Mouse (Mus musculus) urinary bladder, postnatal 14 days (tissue): Measurements from ENCODE around the gene Spn.
"Not testable (repeated sequence)": the region's sequence is repeated elsewhere in the genome, so short reads cannot be mapped to it uniquely, and the experiment has no call there.

Experiments used
- DNase-seq: peaks from one replicate; pipeline ENCODE4 v3.0.0; 2021; ENCODE audit warnings: low spot score

Spn gene

DNA sequence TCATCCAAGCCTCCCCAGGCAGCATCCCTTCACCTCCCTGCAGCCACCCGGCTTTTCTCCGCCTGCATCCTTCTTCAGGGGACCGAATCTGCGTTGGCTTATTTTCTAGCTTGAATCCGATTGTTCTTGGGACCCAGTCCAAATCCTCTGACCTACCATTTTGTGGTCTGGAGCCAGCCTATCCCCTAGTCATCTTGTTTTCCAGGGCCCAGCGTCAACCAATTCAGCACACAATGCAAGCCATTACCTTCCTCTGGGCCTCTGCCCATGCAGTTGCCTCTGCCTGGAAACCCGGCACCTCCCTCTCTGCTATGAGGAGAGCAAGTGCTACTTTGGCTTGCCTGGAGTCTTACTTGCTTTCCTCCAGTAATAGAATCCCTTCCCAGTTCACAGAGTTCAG is 32.1 kb downstream of the Spn start:
- no peak for DNase-seq

DNA sequence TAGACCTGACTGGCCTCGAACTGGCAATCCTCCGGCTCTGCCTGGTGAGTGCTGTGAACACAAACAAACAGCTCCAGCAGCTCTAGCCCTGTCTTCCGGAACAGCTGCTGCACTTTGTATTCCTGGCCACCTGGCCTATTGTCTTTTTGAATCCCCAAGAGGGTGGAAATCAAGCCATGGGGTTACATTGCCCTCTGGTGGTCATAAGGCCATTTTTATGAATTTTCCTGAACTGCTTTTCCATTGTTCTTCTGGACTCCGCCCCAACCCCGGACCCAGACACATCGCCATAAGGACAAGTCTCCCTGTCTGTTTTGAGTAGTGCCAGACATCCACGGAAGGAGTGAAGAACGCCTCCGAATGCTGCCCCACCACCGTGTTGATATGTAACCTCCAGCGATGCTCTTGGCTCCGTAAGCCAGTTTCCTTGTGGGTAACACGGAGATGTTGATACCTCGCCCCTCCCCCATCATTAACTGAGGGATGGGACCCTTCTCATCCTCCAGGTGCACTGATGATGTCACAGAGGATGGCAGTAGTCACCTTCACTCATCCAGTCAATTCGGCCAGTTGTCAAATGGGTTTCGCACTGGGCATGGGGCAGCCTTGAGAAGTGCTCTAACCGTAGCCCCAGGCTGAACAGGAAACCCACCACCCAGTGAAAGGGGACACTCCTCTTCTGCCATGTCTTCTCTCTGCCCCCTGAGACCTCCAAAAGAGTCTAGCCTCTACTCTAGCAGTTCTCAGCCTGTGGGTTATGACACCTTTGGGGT is 32.9 kb downstream of the Spn start:
- DNase-seq: peak; percentile 75

DNA sequence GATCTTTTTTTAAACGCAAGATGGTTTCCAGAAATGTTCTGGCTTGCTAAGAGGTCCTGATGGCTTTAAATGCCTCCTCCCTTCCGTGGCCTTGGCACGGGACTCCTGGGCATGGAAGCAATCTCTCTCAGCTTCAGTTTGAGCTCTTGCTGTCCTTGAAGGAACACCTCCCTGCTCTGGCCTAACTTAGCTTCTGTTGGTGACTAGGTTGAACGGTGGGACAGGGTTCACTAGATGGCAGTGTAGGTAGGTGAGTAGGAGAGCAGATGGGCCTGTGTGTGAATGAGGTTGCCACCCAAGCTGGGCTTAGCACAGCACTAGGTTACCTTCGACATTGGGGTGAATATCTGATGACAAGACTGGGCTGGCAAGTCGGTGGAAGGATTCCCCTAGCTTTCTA is 33.7 kb downstream of the Spn start:
- DNase-seq: no peak

DNA sequence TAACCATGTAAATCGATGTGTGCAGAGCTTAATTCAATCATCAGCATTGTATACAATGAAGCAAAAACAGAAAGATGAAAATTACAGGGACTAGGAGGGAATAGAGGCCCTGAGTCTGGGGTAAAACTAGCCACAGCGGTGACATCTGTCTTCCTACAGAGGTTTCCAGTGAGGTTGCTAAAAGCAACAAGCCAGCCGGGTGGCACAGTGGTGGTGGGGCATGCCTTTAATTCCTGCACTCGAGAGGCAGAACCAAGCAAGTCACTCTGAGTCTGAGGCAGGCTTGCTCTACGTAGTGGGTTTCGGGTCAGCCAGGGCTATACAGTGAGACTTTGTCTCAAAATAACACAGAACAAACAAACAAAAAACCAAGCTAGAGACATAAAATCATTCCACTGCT is 35.5 kb downstream of the Spn start:
- DNase-seq: no peak

DNA sequence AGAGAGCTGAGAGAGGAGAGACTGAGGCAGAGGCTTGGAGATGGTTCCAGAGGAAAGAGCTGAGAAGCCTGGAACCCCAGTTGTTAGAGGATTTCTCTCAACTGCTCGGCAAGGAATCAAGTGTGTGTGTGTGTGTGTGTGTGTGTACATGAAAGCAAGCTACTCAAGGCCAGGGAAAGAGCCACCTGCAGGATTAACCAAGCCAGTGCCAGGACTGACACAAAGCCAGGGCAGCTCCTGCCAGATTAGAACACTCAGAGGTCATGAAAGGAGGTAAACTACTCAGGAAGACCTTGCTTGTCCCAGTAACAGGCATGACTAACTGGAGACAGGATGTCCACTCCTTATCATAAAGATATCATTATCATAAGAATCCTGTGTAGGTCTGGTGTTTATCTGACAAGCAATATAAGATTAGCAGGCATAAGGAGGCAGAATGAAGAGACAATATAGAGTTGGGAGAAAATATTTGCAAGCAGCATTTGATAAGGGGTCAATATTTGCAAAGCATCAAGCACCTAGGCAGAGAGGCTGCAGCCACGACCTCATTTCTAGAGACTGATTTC is 36.1 kb downstream of the Spn start:
- no peak for DNase-seq

DNA sequence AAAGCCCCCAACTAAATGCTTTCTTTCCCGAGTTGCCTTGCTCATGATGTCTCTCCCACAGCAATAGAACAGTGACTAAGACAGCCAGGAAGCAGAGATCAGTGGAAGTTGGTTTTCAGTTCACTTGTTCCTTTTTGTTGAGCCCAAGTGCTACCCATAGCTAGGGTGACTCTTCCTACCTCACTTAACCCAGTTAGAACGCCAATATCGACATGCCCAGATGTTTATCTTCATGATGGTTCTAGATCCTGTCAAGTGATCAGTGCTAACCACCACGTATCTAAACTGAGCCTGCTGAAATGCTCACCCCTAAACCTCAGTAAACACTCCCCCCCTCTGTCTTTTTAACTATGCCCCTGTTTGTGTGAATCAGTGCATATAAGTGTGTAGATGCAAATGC is 38.1 kb downstream of the Spn start:
- DNase-seq: no peak

DNA sequence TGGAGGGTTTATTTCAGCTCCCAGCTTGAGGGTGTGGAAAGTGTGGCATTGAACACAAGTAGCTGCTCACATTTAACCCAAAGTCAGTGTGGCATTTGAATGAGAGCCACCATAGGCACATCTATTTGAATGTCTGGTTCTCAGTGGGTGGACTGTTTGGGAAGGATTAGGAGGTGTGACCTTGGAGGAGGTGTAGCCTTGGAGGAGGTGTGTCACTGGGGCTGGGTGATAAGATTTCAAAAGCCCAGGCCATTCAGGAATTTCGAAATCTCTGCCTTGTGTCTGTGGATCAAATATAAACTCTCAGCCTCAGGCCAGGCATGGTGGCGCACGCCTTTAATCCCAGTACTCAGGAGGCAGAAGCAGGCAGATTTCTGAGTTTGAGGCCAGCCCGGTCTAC is 38.7 kb downstream of the Spn start:
- DNase-seq: no peak

DNA sequence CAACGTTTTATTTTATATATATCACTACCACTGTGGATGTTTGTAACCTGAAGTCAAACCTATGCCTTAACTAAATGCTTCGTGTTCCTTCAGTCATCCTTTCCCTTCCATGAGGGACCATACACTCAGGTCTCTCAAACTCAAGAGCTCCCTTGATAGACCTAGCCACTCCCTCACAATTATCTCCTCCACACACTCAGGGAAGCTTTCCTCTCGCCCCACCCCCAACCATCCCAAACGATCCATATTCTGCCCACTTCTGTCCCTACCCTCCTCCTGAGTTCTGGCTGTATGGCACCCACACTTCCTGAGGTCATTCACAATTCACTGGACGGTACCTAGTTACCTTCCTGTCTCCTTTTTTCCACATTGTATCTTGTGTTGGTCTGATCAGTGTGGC is 39.1 kb downstream of the Spn start:
- no peak for DNase-seq

DNA sequence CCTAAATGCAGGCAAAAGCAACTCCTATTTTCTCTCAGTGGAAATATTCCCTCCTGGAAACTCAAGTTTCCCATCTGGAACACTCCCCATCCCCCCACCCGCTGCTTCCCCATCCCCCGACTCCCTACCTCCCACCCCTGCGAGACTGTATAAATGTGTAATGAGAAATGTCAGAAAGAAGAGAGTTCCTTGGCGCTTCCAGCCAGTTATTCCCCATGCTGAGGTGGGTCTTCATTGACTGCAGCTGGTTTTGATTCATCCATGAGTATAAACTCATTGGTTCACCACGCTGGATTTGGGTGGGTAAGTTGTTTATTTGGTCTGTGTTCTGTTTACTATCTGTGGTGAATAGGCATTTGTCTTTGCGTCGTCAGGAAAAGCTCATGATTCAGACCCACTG is 41.2 kb downstream of the Spn start:
- no peak for DNase-seq

DNA sequence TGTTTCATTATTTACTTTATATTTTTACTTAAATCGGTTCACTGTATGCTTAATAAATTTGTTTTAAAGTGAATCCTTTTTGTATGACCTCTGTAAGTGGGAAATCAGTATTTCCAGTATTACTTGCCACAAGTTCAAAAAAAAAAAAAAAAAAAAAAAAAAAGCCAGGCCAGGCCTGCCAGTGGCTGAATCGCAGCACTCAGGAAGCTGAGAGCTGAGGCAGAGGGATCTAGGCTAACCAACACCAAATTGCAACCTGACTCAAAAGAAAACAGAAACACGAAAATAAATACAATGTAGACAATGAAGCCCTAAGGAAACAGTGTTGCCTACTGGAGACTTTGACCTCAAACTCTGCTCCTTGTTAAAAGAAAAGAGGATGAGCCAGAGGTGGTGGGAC is 43.7 kb downstream of the Spn start:
- DNase-seq: no peak

DNA sequence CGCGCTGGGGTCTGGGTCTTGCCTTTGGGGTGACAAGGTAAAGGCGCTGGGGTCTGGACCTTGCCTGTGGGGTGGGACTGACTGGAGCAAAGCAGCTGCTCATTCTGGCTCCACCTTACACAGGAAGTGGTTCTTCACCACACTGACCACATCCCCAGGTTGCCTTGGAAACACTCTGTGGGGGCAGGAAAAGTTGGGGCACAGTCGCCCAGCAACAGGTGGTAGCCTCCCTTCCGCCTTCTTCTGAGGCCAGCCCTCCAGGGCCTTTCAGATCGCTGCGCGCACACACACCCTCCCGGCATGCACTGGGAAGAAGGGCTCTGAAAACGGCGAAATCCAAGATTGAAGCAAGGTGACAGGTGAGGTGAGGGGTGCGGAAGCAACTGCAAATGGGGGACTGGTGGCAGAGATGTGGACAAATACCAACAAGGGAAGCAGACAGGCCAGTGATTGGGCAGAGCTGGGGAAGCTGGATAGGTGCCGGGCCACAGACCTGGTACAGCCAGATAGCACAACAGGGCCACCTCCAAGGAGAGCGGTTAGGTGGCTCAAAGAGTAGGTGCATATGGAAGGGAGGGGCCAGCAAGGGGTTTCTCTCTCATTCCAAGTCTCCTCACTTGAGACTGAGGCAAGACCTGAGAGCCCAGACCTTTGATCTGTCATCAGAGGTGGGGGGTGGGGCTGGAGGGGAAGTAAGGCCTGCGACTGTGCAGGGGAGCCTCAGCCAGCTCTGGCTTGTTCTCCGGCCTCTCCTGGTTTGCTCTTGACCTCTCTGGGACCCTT is 46.3 kb downstream of the Spn start, which contains the start of gene AI467606:
Gene AI467606, plus strand, starts transcription at position 246 of the 783 bp plus-strand sequence.
- DNase-seq: peak; percentile 20

DNA sequence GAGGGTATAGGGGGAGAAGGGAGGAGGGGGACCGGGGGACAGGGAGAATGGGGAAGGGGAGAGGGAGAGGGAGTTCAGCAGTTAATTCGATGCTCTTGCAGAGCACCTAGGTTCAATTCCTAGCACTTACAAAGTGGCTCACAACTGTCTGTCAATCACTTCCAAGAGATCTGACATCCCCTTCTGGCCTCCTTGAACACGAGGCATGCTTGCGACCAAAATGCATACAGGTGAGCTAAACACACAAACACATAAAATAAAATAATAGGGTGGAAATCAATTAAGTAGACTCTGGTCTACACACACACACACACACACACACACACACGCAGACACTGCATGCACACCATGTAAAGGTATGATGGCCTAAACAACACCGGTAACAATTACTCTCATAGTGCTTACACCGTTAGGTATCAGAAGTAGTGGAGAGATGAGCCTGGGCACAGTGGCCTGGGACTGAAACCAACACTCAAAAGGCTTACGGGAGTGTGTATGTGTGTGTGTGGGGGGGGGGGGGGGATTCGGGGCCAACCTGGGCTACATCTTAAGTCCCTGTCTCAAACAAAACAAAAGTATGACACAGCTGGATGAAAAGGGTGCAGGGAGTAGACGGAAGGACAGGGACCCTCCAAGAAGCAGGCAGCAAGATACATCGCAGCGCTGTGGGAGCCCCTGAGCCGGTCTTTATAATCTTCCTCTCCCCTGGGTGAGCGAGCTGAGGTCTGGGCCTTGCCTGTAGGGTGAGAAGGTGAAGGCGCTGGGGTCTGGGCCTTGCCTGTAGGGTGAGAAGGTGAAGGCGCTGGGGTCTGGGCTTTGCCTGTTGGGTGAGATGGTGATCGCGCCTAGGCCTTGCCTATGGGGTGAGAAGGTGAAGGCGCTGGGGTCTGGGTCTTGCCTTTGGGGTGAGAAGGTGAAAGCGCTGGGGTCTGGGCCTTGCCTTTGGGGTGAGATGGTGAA is 47.2 kb downstream of the Spn start:
- no peak for DNase-seq

DNA sequence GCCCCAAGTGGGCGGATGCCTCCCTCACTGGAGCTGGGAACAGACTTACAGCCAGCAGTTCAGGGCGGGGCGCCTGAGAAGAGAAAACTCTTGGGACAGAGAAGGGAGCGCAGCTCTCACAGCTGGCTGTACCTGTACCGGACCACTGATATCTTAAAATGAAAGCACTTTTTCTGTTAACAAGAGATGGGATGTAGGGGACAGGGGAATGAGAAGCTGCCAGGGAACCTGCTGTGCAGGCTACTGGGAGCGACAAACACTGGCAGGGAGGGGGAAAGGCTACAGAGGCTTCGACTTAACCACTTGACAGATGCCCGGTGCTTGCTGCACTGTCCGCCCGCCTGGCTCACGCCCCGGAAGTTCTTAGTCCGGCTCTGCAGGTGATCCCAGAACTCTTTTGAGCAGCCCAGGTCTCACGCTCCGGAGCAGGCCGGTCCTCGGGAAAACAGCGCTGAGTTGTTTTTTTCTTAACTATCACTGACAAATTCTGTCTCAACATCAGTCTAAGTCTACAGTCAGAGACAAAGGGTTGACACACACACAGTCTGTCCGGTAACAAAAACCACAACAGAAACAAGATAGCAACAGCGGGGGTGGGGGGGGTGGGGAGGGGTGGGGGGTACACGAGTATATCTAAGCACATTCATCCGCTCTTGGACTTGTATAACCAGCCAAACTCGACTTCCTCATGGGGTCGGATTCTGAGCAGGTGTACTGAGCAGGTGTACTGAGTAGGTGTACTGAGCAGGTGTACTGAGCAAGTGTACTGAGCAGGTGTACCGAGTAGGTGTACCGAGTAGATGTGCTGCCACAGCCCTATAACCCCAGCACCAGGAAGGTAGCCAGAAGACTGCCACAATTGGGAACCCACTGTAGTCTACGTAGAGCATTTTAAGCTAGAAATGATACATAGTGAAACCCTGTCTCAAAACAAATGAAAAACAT is 48.5 kb downstream of the Spn start:
- DNase-seq: peak; percentile 31

DNA sequence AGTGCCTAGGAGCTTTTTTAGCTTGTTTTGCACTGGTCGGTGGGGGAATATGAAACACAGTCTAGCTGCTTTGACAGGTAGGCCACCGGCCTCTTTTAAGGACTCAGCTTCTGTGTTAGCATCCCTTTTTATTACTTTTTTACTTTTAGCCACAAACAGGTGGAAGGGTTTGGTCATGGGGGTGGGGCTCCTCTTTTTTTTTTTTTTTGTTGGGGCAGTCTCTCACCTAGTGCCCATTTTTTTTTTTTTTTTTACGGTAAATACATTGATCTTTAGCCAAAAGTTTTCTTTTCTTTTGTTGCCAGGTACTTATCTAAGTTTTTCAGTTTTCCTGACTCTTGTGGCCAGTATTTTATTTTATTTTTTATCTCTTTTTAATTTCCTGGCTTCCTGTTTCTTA is 49.5 kb downstream of the Spn start:
- no peak for DNase-seq

DNA sequence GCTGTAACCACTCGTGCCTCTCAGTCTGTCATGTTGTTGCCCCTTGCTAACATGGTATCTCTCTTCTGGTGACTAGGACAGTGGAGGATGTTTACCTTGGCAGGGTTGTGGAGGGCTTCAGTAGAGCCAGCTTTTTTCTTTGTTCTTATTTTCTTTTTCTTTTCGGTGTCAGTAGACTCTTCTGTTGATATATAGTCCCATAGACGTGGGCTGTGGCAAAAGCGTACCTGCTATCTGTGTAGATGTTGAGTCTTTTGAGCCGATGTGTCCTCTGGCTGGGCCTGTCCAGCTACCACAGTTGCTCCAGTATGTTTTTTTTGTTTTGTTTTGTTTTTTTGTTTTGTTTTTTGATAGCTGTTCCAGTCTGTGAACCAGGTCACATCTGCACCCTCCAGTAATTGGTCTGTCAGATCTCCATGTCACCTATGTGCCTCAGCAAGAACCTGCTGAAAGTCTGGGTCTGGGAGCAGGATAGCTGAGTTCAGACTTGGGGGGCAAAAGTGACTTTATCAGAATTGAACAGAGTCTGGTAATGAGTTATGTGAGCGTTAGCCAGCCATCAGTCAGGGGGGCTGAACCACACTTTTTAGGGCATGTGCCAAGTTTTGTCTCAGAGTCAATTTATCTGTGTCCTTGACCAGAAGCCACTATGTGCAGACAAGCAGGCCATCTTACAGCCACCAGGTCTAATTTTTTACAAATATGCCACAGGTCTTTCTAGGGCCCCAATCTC is 50.2 kb downstream of the Spn start, which contains the start of gene Zg16:
Gene Zg16, minus strand, starts transcription at position 51 of the 733 bp plus-strand sequence.
- not testable (repeated sequence) for DNase-seq

DNA sequence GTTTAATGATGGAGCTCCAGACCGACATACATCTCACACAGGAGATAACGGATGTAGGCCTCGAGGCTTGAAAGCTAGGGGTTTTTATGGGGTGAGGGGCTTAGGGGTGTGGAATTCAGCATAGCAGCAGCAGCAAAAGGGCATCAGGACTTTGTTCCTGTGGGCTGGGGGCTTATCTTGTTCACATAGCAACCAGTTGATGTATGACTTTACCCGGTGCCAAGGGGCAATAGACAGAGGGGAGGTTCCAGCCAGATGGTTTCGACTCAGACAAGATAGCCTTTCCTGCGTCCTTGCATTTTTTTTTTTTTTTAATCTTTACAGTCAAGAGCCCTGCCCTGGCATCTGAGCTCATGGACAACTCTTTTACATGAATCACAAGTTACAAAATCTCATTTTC is 51.9 kb downstream of the Spn start:
- DNase-seq: not testable (repeated sequence)

DNA sequence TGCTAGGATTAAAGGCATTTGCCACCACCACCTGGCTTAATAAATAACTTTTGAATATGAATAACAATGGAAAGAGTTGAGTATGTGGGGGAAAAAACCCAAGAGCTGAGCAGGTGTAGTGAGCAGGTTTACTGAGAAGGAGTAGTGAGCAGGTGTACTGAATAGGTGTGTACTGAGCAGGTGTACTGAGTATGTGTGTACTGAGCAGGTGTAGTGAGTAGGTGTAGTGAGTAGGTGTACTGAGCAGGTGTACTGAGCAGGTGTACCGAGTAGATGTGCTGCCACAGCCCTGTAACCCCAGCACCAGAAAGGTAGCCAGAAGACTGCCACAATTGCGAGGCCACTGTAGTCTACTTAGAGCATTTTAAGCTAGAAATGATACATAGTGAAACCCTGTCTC is 52.8 kb downstream of the Spn start:
- no peak for DNase-seq

DNA sequence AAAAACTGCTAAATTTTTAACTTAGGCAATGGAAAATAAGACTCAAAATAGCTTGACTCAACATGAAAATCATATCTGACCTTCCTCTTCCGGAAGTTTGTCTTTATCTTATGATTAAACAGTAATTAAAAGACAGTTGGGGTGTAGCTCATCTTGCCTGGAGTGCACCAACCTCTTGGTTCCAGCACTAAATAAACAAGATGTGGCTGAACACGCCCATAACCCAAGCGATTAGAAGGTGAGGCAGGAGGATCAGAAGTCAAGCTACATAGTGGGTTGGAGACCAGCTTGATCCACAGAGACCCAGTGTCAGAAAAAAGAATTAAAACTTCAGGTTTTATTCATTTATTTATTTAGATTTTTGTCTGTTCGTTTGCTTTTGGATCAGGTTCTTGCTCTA is 53.9 kb downstream of the Spn start:
- DNase-seq: no peak

DNA sequence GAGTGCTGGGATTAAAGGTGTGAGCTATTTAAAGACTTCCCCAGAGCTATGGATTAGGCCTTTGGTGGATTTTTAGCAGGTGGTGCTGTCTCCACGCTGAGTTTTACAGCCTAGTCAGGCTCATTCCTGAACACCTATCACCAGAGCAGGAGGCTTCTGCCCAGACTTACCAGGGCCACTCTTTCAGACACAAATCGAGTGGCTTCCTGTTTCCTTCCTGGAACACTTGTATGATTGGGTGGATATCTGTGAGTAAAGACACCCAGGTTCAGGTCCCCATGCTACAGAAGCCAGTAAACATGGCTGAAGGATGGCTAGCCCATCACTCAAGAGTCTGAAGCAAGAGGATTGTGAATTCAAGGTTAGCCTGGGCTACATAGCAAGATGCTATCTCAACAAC is 54.6 kb downstream of the Spn start:
- DNase-seq: no peak

DNA sequence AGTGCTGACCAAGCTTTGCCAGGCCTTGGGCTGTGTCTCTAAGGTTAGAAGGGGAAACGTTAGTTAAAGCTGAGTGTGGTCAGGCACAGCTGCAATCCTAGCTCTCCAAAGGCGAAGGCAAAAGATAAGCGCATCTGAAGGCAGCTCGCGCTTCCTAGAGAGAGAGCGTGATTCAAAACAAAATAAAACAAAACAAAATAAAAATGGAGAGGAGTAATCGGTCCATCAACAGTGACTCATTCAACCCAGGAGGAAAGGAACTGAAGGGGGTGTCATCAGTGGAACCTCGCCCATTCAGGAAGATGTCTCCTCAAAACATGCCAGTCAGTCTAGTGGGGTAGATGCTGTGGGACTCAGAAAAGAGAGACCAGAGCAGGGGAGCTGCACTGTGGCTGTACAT is 55.4 kb downstream of the Spn start:
- no peak for DNase-seq
